Mouse (Mus musculus) lung, postnatal 10 days (tissue): ENCODE data around the gene Zfp101.

Experiments
- DNase-seq: peaks from one replicate; pipeline ENCODE4 v3.0.0; 2021

Gene Zfp101

GRCm38 (mm10) chr17:33394182-33395034 lies at the start of gene Zfp101:
TSS of gene Zfp101 (minus strand) at chr17:33394641.
- DNase-seq: peak; percentile 97

GRCm38 (mm10) chr17:33441159-33441558 lies 46.7 kb upstream of the Zfp101 start:
- DNase-seq: no peak

- DNase-seq: peak; percentile 72
Measured at GRCm38 (mm10) chr17:33439922-33440321, 45.5 kb upstream of the Zfp101 start.

- peak; percentile 87 for DNase-seq
Measured at GRCm38 (mm10) chr17:33439148-33439547, 44.7 kb upstream of the Zfp101 start.

- DNase-seq: no peak
Measured at GRCm38 (mm10) chr17:33432019-33432946, 37.8 kb upstream of the Zfp101 start, which contains the start of gene Actl9. TSS of gene Actl9 (plus strand) at chr17:33432896.

- DNase-seq: no peak
Measured at GRCm38 (mm10) chr17:33392271-33392670, 2.2 kb downstream of the Zfp101 start.

- DNase-seq: no peak
Measured at GRCm38 (mm10) chr17:33385705-33386104, 8.7 kb downstream of the Zfp101 start.

- DNase-seq: no peak
Measured at GRCm38 (mm10) chr17:33372795-33373194, 21.6 kb downstream of the Zfp101 start.

GRCm38 (mm10) chr17:33358411-33359384 lies 35.7 kb downstream of the Zfp101 start, which contains the start of gene Zfp81:
TSS of gene Zfp81 (minus strand) at chr17:33358878.
- peak; percentile 93 for DNase-seq

- DNase-seq: no peak
Measured at GRCm38 (mm10) chr17:33352981-33353380, 41.5 kb downstream of the Zfp101 start.
